ENCODE assay signal across 9 mouse cellular contexts in genomic region chr5:143017401-143017800, GRCm38 (mm10). TPM values are rescaled to one million over a fixed set of nuclear protein-coding genes. Genes with fewer than 3 reads are reported as not detected.
A peak's percentile ranks its signal among the peaks of the same experiment; 100 is the strongest.
DNase-seq lines count a peak whose midpoint lies in the region; ATAC-seq and TF ChIP-seq lines count a peak whose summit lies in the region.
"Had no signal": no experiment of that assay in that cellular context is flagged by ENCODE, and none has a peak within 500 bp of the region (broad histone marks: within the 10 kb centered on the region; RNA-seq: fewer than 3 reads in every experiment).

No protein-coding gene starts in this region.

- H3K27me3 ChIP-seq in hindbrain, embryonic 10.5 days (ENCODE audit: insufficient read depth, poor library complexity, severe bottlenecking) = no peaks in the 10 kb centered on the region
- no peaks in the 10 kb centered on the region for H3K27me3 ChIP-seq in hindbrain, embryonic 13.5 days
- no peaks in the 10 kb centered on the region for H3K27me3 ChIP-seq in kidney, adult 2 months (replicated peaks; ENCODE audit: control insufficient read depth, insufficient read depth, low read length)
- H3K27me3 ChIP-seq in lung, embryonic 16.5 days (ENCODE audit: control insufficient read depth, insufficient read depth, low read depth, low read length) = no peaks in the 10 kb centered on the region
- no peaks in the 10 kb centered on the region for H3K27me3 ChIP-seq in forebrain, postnatal 0 days (ENCODE audit: insufficient read depth, low read length)

- H3K4me1 ChIP-seq in hindbrain, embryonic 10.5 days (replicated peaks) = no peaks in the 10 kb centered on the region
- H3K4me1 ChIP-seq in hindbrain, embryonic 13.5 days (replicated peaks) = no peaks in the 10 kb centered on the region
- H3K4me1 ChIP-seq in kidney, adult 2 months (ENCODE audit: control insufficient read depth, insufficient read depth, low read length) = no peaks in the 10 kb centered on the region
- H3K4me1 ChIP-seq in lung, embryonic 16.5 days (replicated peaks; ENCODE audit: control insufficient read depth, insufficient read depth, low read length) = no peaks in the 10 kb centered on the region
- no peaks in the 10 kb centered on the region for H3K4me1 ChIP-seq in forebrain, postnatal 0 days (ENCODE audit: insufficient read depth)
- H3K4me1 ChIP-seq: midbrain, embryonic 10.5 days had no signal

- no peaks in the 10 kb centered on the region for H3K9me3 ChIP-seq in hindbrain, embryonic 10.5 days
- H3K9me3 ChIP-seq in hindbrain, embryonic 13.5 days = no peaks in the 10 kb centered on the region
- no peaks in the 10 kb centered on the region for H3K9me3 ChIP-seq in lung, embryonic 16.5 days (ENCODE audit: control insufficient read depth, low read length)
- H3K9me3 ChIP-seq in forebrain, postnatal 0 days (ENCODE audit: low read length) = no peaks in the 10 kb centered on the region
- H3K9me3 ChIP-seq: midbrain, embryonic 10.5 days had no signal

- peaks cover 75% of the 10 kb centered on the region for H3K36me3 ChIP-seq in hindbrain, embryonic 10.5 days
- peaks cover 59% of the 10 kb centered on the region for H3K36me3 ChIP-seq in hindbrain, embryonic 13.5 days
- peaks cover 9% of the 10 kb centered on the region for H3K36me3 ChIP-seq in kidney, adult 2 months (ENCODE audit: control insufficient read depth, insufficient read depth, low read length)
- peaks cover 13% of the 10 kb centered on the region; the same call in 1 of the 2 replicates for H3K36me3 ChIP-seq in lung, embryonic 16.5 days (ENCODE audit: control insufficient read depth, insufficient read depth, low read length)
- peaks cover 25% of the 10 kb centered on the region for H3K36me3 ChIP-seq in forebrain, postnatal 0 days (ENCODE audit: insufficient read depth)

- 87% methylated on average over 5 of the region's 5 CpGs for WGBS in hindbrain, embryonic 10.5 days
- WGBS in hindbrain, embryonic 13.5 days = 90% methylated on average over 5 of the region's 5 CpGs
- WGBS in kidney, adult 2 months = 60% methylated on average over 5 of the region's 5 CpGs
- 75% methylated on average over 5 of the region's 5 CpGs for WGBS in lung, embryonic 16.5 days
- 92% methylated on average over 5 of the region's 5 CpGs for WGBS in forebrain, postnatal 0 days

- no peak overlapping the region for H3K4me3 ChIP-seq in hindbrain, embryonic 10.5 days
- H3K4me3 ChIP-seq in hindbrain, embryonic 13.5 days = no peak overlapping the region
- no peak overlapping the region for H3K4me3 ChIP-seq in kidney, adult 2 months (ENCODE audit: insufficient read depth, low read depth, low read length)
- no peak overlapping the region for H3K4me3 ChIP-seq in lung, embryonic 16.5 days (ENCODE audit: low read length)
- no peak overlapping the region for H3K4me3 ChIP-seq in forebrain, postnatal 0 days (ENCODE audit: low read depth, low read length)
- H3K4me3 ChIP-seq: midbrain, embryonic 10.5 days had no signal

- no peak overlapping the region for H3K9ac ChIP-seq in hindbrain, embryonic 13.5 days
- no peak overlapping the region for H3K9ac ChIP-seq in lung, embryonic 16.5 days (ENCODE audit: low read length)
- H3K9ac ChIP-seq in forebrain, postnatal 0 days = no peak overlapping the region

- TF ChIP-seq CTCF in kidney, adult 2 months (conservative IDR thresholded peaks at IDR 0.05; ENCODE audit: insufficient read depth, insufficient read length, low read depth, low read length) = no peak
- no peak for TF ChIP-seq CTCF in forebrain, postnatal 0 days (IDR thresholded peaks at IDR 0.05; ENCODE audit: low read depth)

- TF ChIP-seq POLR2A in kidney, adult 2 months (IDR thresholded peaks at IDR 0.05; ENCODE audit: low read depth, low read length) = no peak

- H3K27ac ChIP-seq in hindbrain, embryonic 10.5 days = 0 out of 2 replicates have a peak overlapping the region, but pooled peaks have one; percentile 4
- no peak overlapping the region for H3K27ac ChIP-seq in hindbrain, embryonic 13.5 days
- peak overlapping the region; percentile 74 for H3K27ac ChIP-seq in kidney, adult 2 months (ENCODE audit: insufficient read depth, low read depth, low read length)
- peak overlapping the region; percentile 67 for H3K27ac ChIP-seq in lung, embryonic 16.5 days (ENCODE audit: low read length)
- H3K27ac ChIP-seq in forebrain, postnatal 0 days (ENCODE audit: low read depth, low read length) = no peak overlapping the region
- H3K27ac ChIP-seq: midbrain, embryonic 10.5 days had no signal

- H3K4me2 ChIP-seq in hindbrain, embryonic 13.5 days = no peak overlapping the region
- H3K4me2 ChIP-seq in lung, embryonic 16.5 days (ENCODE audit: low read depth, low read length) = no peak overlapping the region
- H3K4me2 ChIP-seq in forebrain, postnatal 0 days (ENCODE audit: low read depth) = no peak overlapping the region

- ATAC-seq in hindbrain, embryonic 13.5 days (ENCODE audit: low FRiP score) = no peak
- ATAC-seq in erythroblast, adult 5-6 weeks (replicated peaks; ENCODE audit: low FRiP score, poor library complexity, severe bottlenecking) = 0 out of 2 replicates have a peak, but pooled peaks have one; percentile 40
- ATAC-seq in lung, embryonic 16.5 days (ENCODE audit: low read depth) = peak; percentile 78
- ATAC-seq in forebrain, postnatal 0 days = no peak

- DNase-seq in hindbrain, embryonic 10.5 days (ENCODE audit: low spot score) = no peak
- peak; percentile 59 for DNase-seq in kidney, adult 2 months
- DNase-seq in adrenal gland, postnatal 25 days = no peak
- DNase-seq in forebrain, postnatal 0 days = no peak
- DNase-seq in cerebellum, adult 9-10 months = no peak

RNA-seq across cellular contexts. Expression of gene Fscn1, which starts 57.3 kb away (rescaled TPM):
- polyA plus RNA-seq in hindbrain, embryonic 10.5 days (2016; fragmentation: Nextera tagmentation; extraction: Ambion mirVana) = 757 and 846 TPM in 2 replicates
- polyA plus RNA-seq in hindbrain, embryonic 13.5 days (2015; fragmentation: Nextera tagmentation; extraction: Ambion mirVana) = 484 and 516 TPM in 2 replicates
- not detected in 2 replicates for total RNA-seq in erythroblast, adult 5-6 weeks (2015; ENCODE audit: low replicate concordance)
- total RNA-seq in erythroblast, adult 5-6 weeks (2017; ENCODE audit: low replicate concordance) = not detected in 2 replicates
- polyA plus RNA-seq in kidney, adult 2 months (2012; rRNA removed) = 23.1 and 28.5 TPM in 2 replicates
- 181 and 222 TPM in 2 replicates for polyA plus RNA-seq in lung, embryonic 16.5 days (2015; fragmentation: Nextera tagmentation; extraction: Ambion mirVana)
- 36.1 and 51.3 TPM in 2 replicates for total RNA-seq in adrenal gland, postnatal 25 days (2021)
- 394 and 457 TPM in 2 replicates for total RNA-seq in forebrain, postnatal 0 days (2014; rRNA removed)
- 522 and 558 TPM in 2 replicates for polyA plus RNA-seq in forebrain, postnatal 0 days (2015; fragmentation: Nextera tagmentation; extraction: Ambion mirVana)

Comparison
In these comparisons a context has a peak if more than half of its experiments do, and no peak if none do; other contexts are left out.
1. H3K27ac ChIP-seq: peak in hindbrain, embryonic 10.5 days (single experiment), kidney, adult 2 months (single experiment) and lung, embryonic 16.5 days (single experiment); none in hindbrain, embryonic 13.5 days (single experiment) and forebrain, postnatal 0 days (single experiment).
2. ATAC-seq: peak in erythroblast, adult 5-6 weeks (single experiment) and lung, embryonic 16.5 days (single experiment); none in hindbrain, embryonic 13.5 days (single experiment) and forebrain, postnatal 0 days (single experiment).